Mouse (Mus musculus) leukemia stem cell, adult 10-12 weeks (primary cell): Measurements from ENCODE around the gene Mmel1. TPM values are rescaled to one million over a fixed set of nuclear protein-coding genes. Genes with fewer than 3 reads are reported as not detected.

Experiments used
- polyA plus RNA-seq: library from polyadenylated mRNA; stranded (reverse); fragments of >175 nt; gene quantifications from 2 replicates; pipeline ENCODE4 v1.2.3, GENCODE M21; 2012; ENCODE audit warnings: low replicate concordance

Mmel1 gene
- 0.24 TPM in 1 of 2 replicates, not detected in the other for polyA plus RNA-seq

DNA sequence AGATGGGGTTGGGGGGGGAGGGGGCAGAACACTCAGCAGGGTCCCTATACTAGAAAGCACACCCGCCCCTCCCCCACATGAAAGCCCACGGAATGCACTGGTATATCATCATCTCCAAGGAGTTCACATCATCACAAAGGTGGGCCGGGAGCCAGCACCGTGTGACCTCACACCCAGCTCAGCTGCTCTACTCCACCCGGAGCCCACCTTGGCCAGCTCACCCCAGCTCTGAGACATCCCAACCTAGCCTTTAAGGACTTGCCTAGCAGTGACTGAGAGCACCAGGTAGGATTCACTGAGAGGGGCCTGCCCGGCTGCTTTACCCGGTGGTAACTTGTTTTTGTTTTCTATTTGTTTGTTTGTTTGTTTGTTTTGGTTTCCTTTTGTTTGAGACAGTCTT, at the start of gene Mmel1:
Gene Mmel1, plus strand, starts transcription at position 146 of the 400 bp plus-strand sequence.

DNA sequence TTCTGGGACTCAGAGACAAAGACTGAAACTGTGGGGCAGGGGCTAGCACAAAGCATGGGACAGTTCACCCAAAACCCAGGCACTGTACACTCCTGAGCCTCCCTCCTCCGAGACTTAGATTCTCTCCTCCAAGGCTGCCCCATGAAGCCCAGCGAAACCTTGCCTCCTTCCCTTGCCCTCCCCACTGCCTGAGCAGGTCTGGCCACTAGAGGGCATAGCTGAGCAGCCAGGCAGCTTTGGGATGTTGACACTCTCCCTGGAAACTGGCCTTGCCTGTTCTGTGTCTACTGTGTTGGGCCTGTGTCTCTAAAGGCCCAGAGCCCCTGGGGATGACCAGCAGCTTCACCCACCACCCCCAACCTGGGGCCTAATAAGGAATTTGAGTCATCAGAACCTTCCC, 32.2 kb upstream of the Mmel1 start, which contains the start of gene Ttc34:
Gene Ttc34, plus strand, starts transcription at position 290 of the 400 bp plus-strand sequence.

DNA sequence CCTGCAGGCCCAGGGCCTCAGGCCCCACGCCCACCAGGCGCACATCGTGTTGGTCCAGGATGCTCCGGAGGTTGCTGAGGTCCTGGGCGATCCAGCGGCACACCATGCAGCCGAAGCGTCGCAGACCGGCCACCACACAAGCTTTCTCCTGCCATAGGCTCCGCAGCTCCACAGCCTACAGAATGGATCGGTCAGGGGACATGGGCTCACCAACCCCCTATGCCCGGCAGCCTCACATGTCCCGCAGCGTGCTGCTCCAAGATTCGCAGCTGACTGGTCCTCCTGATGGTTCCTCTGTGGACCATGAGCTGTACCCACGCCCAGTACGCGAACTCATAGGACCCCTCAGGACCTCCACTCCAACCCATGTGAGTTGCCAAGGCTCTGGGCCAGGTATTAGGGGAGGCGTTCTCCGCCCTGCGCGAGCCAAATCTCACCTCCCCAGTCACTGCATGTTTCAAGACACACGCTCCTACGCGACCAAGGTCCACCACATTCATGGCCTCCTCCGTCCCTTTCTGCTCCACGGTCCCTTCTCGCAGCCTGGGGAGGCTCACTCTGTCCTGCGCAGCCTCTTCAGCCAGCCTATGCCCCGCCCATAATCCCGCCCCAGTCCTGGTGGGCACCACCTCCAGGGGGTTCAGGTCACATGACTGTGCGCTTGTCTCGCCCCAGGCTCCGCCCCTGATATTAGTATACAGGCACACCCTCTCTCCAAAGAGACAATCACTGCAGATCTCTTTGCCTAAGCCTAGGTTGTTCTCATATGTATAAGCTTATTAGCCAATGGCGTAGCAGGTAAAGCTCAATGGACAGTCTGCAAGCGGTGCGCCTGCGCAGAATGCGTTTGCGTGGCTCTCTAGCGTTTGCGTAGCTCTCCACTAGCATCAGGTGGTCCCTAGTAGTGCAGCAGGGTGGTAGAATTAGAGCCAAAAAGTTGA, 29.4 kb downstream of the Mmel1 start, which contains the start of gene Fam213b:
Gene Fam213b, minus strand, starts transcription at position 630 of the 941 bp plus-strand sequence.

DNA sequence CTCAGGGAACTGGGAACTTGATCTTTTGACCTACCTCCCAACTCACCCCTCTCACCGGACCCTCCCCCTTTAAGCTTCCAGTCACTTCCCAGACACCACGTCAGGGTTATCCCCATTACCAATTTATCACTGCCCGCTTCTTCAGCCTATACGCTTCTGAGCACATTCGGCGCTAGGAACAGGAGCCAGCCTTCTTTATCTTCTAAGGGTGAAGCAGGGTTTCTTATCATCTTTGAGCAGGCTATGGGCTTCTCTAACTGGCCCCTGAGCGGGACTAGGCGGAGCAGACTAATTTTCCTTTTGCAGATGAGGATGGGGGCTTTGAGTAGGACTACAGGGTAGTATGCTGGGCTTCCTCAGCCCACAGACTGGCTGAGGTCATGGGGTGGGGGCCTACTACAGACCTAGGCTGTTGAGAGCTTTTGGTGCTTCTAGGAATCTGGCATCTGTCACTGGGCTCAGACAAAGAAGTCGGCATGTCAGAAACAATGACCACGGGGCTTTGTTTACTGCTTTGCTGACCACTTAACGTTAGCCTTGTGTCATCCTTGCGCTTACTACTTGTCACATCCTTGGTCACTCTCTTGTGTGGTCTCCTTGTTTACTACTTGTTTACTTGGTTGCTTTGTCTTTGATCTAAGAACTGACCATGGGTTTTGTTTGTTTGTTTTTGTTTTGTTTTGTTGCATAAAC, 59.2 kb downstream of the Mmel1 start, which contains the start of gene Tnfrsf14:
Gene Tnfrsf14, minus strand, starts transcription at position 169 of the 693 bp plus-strand sequence.

Other genes with a start within 250 kb of the Mmel1 start
- 0.25 and 1.6 TPM in 2 replicates for gene Prdm16, start 232.7 kb upstream of the Mmel1 start, polyA plus RNA-seq
- gene Actrt2, start 201.7 kb upstream of the Mmel1 start, polyA plus RNA-seq: not detected in 2 replicates
- gene Ttc34, start 32.1 kb upstream of the Mmel1 start, polyA plus RNA-seq: not detected in 2 replicates
- gene Fam213b, start 29.6 kb downstream of the Mmel1 start, polyA plus RNA-seq: 3.5 and 11.7 TPM in 2 replicates
- gene Tnfrsf14, start 59.0 kb downstream of the Mmel1 start, polyA plus RNA-seq: 12.7 and 106 TPM in 2 replicates
- gene Hes5, start 91.3 kb downstream of the Mmel1 start, polyA plus RNA-seq: 2.0 and 6.4 TPM in 2 replicates
- gene Pank4, start 94.5 kb downstream of the Mmel1 start, polyA plus RNA-seq: 17.1 and 43.8 TPM in 2 replicates
- 0.08 and 0.10 TPM in 2 replicates for gene Plch2, start 187.2 kb downstream of the Mmel1 start, polyA plus RNA-seq
- gene Pex10, start 197.4 kb downstream of the Mmel1 start, polyA plus RNA-seq: 12.5 and 16.8 TPM in 2 replicates
- gene Rer1, start 216.8 kb downstream of the Mmel1 start, polyA plus RNA-seq: 36.1 and 45.6 TPM in 2 replicates
- gene Morn1, start 217.0 kb downstream of the Mmel1 start, polyA plus RNA-seq: 1.5 and 1.7 TPM in 2 replicates